ENCODE assay signal across 12 mouse cellular contexts in the genomic region with DNA sequence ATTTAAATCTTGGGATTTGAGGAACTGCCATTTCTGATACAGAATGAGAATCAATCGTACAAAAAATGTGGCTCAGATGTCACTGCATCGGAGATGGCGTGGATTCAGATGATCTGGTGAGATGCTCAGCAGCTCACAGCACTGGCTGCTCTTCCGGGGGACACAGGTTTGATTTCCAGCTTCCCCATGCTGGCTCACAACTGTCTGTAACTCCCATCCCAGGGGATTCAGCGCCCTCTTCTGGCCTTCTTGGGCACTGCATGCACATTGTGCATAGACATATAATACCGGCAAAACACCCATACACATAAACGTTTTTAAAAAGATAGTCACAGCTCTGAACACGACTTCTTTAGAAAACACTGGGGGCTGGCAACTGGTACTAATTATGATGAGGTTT. TPM values are rescaled to one million over a fixed set of nuclear protein-coding genes. Genes with fewer than 3 reads are reported as not detected.
A peak's percentile ranks its signal among the peaks of the same experiment; 100 is the strongest.
DNase-seq lines count a peak whose midpoint lies in the region; ATAC-seq and TF ChIP-seq lines count a peak whose summit lies in the region.
"Had no signal": no experiment of that assay in that cellular context is flagged by ENCODE, and none has a peak within 500 bp of the region (broad histone marks: within the 10 kb centered on the region; RNA-seq: fewer than 3 reads in every experiment).

No protein-coding gene starts in this region.

- ATAC-seq in midbrain, postnatal 0 days (ENCODE audit: low FRiP score): no peak
- ATAC-seq in midbrain, embryonic 14.5 days (ENCODE audit: low FRiP score, low TSS enrichment): no peak
- ATAC-seq in G1E (ENCODE audit: extremely low read depth, insufficient number of reproducible peaks, low FRiP score, poor library complexity, severe bottlenecking): no peak
- no peak for ATAC-seq in liver, postnatal 0 days

- no peaks in the 10 kb centered on the region for H3K36me3 ChIP-seq in midbrain, postnatal 0 days (ENCODE audit: insufficient read depth, low read length)
- H3K36me3 ChIP-seq in midbrain, embryonic 14.5 days (ENCODE audit: control insufficient read depth, insufficient read depth, low read length): no peaks in the 10 kb centered on the region
- no peaks in the 10 kb centered on the region for H3K36me3 ChIP-seq in G1E (replicated peaks)
- H3K36me3 ChIP-seq in liver, postnatal 0 days (replicated peaks; ENCODE audit: insufficient read depth, low read length): no peaks in the 10 kb centered on the region
- H3K36me3 ChIP-seq: liver, embryonic 13.5 days had no signal

- intact Hi-C loops in left cerebral cortex, postnatal 14 days (cut with DNase I): loop anchor here (2.0 kb wide), 1 partner anchor 103 kb away; no protein-coding TSS in a partner anchor

- TF ChIP-seq CTCF in midbrain, postnatal 0 days (IDR thresholded peaks at IDR 0.05): peak; percentile 49
- peak; percentile 34; the same call in 1 of the 2 replicates for TF ChIP-seq CTCF in G1E (IDR thresholded peaks at IDR 0.05; ENCODE audit: low read depth, low read length)
- peak; percentile 55 for TF ChIP-seq CTCF in liver, postnatal 0 days (IDR thresholded peaks at IDR 0.05; ENCODE audit: low read depth)

- 76% methylated on average over 8 of the region's 8 CpGs for WGBS in midbrain, postnatal 0 days
- 73% methylated on average over 8 of the region's 8 CpGs for WGBS in midbrain, embryonic 14.5 days
- 65% methylated on average over 8 of the region's 8 CpGs for WGBS in liver, postnatal 0 days (ENCODE audit: insufficient replicate concordance)

- H3K9me3 ChIP-seq in midbrain, postnatal 0 days (ENCODE audit: low read length): no peaks in the 10 kb centered on the region
- H3K9me3 ChIP-seq in midbrain, embryonic 14.5 days (ENCODE audit: control insufficient read depth, low read length): no peaks in the 10 kb centered on the region
- peaks cover 2% of the 10 kb centered on the region for H3K9me3 ChIP-seq in G1E (replicated peaks)
- H3K9me3 ChIP-seq in liver, postnatal 0 days (ENCODE audit: low read length): no peaks in the 10 kb centered on the region
- H3K9me3 ChIP-seq: liver, embryonic 13.5 days had no signal

- no peak overlapping the region for H3K4me3 ChIP-seq in midbrain, postnatal 0 days (ENCODE audit: low read depth, low read length)
- no peak overlapping the region for H3K4me3 ChIP-seq in midbrain, embryonic 14.5 days (replicated peaks; ENCODE audit: low read depth, low read length)
- no peak overlapping the region for H3K4me3 ChIP-seq in G1E (ENCODE audit: low read depth, low read length)
- no peak overlapping the region for H3K4me3 ChIP-seq in liver, postnatal 0 days (ENCODE audit: low read depth, low read length)
- H3K4me3 ChIP-seq: liver, embryonic 13.5 days had no signal

- DNase-seq in heart, postnatal 4 days: peak; percentile 24
- DNase-seq in heart, adult 18-20 months: no peak
- no peak for DNase-seq in midbrain, postnatal 0 days (ENCODE audit: low spot score)
- DNase-seq in midbrain, embryonic 14.5 days: no peak
- DNase-seq in G1E (ENCODE audit: low spot score): no peak
- peak; percentile 34 for DNase-seq in liver, postnatal 0 days
- no peak for DNase-seq in left cerebral cortex, postnatal 14 days (ENCODE audit: low spot score in 2 of 2)
- no peak for DNase-seq in frontal cortex, postnatal 25 days (ENCODE audit: low spot score in 2 of 2)
- DNase-seq: cerebellum, adult 8-10 months; liver, embryonic 13.5 days had no signal

- H3K9ac ChIP-seq in midbrain, postnatal 0 days (replicated peaks; ENCODE audit: low read length, poor library complexity, severe bottlenecking): no peak overlapping the region
- no peak overlapping the region for H3K9ac ChIP-seq in midbrain, embryonic 14.5 days (replicated peaks; ENCODE audit: low read length)
- no peak overlapping the region for H3K9ac ChIP-seq in liver, postnatal 0 days (replicated peaks)
- H3K9ac ChIP-seq: liver, embryonic 13.5 days had no signal

- H3K4me1 ChIP-seq in midbrain, postnatal 0 days (ENCODE audit: insufficient read depth, low read length): no peaks in the 10 kb centered on the region
- H3K4me1 ChIP-seq in midbrain, embryonic 14.5 days (ENCODE audit: control insufficient read depth, insufficient read depth, low read length): no peaks in the 10 kb centered on the region
- H3K4me1 ChIP-seq in G1E (ENCODE audit: insufficient read depth, low read depth, low read length): no peaks in the 10 kb centered on the region
- H3K4me1 ChIP-seq in liver, postnatal 0 days (ENCODE audit: insufficient read depth): no peaks in the 10 kb centered on the region
- H3K4me1 ChIP-seq: liver, embryonic 13.5 days had no signal

- H3K27me3 ChIP-seq in midbrain, postnatal 0 days (ENCODE audit: insufficient read depth, low read length): no peaks in the 10 kb centered on the region
- H3K27me3 ChIP-seq in midbrain, embryonic 14.5 days (ENCODE audit: control insufficient read depth, insufficient read depth, low read length): no peaks in the 10 kb centered on the region
- H3K27me3 ChIP-seq in G1E (ENCODE audit: insufficient read depth, low read length): peaks cover 19% of the 10 kb centered on the region
- no peaks in the 10 kb centered on the region for H3K27me3 ChIP-seq in liver, postnatal 0 days (ENCODE audit: insufficient read depth, low read length)
- H3K27me3 ChIP-seq: liver, embryonic 13.5 days had no signal

- H3K4me2 ChIP-seq in midbrain, postnatal 0 days (ENCODE audit: low read depth, low read length, poor library complexity, severe bottlenecking): no peak overlapping the region
- no peak overlapping the region for H3K4me2 ChIP-seq in midbrain, embryonic 14.5 days (ENCODE audit: low read length)
- H3K4me2 ChIP-seq in liver, postnatal 0 days (ENCODE audit: low read depth, low read length): no peak overlapping the region
- H3K4me2 ChIP-seq: heart, embryonic 11.5 days; liver, embryonic 13.5 days had no signal

- no peak for TF ChIP-seq EP300 in liver, postnatal 0 days (IDR thresholded peaks at IDR 0.05; ENCODE audit: low read depth)

- H3K27ac ChIP-seq in midbrain, postnatal 0 days (ENCODE audit: low read depth, low read length): no peak overlapping the region
- no peak overlapping the region for H3K27ac ChIP-seq in midbrain, embryonic 14.5 days (replicated peaks; ENCODE audit: low read depth, low read length)
- no peak overlapping the region for H3K27ac ChIP-seq in liver, postnatal 0 days (ENCODE audit: low read depth)
- H3K27ac ChIP-seq: liver, embryonic 13.5 days had no signal

RNA-seq across cellular contexts. Expression of a gene that starts 21.6 kb away (rescaled TPM):
- total RNA-seq in heart, postnatal 4 days (2021): under 1 TPM; 0.60 to 0.99 TPM
- 1 to 10 TPM; 3.1 to 3.5 TPM for total RNA-seq in heart, adult 18-20 months (2021)
- total RNA-seq in midbrain, postnatal 0 days (2014; rRNA removed): 0.42 and 0.44 TPM in 2 replicates
- 0.57 and 1.3 TPM in 2 replicates for polyA plus RNA-seq in midbrain, postnatal 0 days (2015; fragmentation: Nextera tagmentation; extraction: Ambion mirVana)
- polyA plus RNA-seq in midbrain, embryonic 14.5 days (2014; fragmentation: Nextera tagmentation; extraction: Ambion mirVana): 1.4 TPM in 1 of 2 replicates, not detected in the other
- total RNA-seq in G1E (2014; fragmentation: Nextera tagmentation) (26.3 and 36.3 TPM in 2 replicates), G1E (2017) (89.8 and 103 TPM in 2 replicates)
- polyA plus RNA-seq in G1E (2012): 4.3 and 5.1 TPM in 2 replicates
- 0.46 and 0.81 TPM in 2 replicates for polyA plus RNA-seq in liver, postnatal 0 days (2015; fragmentation: Nextera tagmentation; extraction: Ambion mirVana)
- 1 to 10 TPM; 3.3 to 5.3 TPM for total RNA-seq in left cerebral cortex, postnatal 14 days (2021)
- polyA plus RNA-seq: heart, embryonic 11.5 days had no signal

RNA-seq across cellular contexts. Expression of a gene that starts 34.9 kb away (rescaled TPM):
- total RNA-seq in heart, postnatal 4 days (2021): under 1 TPM in 1 of 2 experiments, not detected in 1; 0.43 TPM
- 1 to 10 TPM in 1 of 2 experiments, under 1 TPM in 1; 0.65 to 2.2 TPM for total RNA-seq in heart, adult 18-20 months (2021)
- 22.2 and 28.2 TPM in 2 replicates for total RNA-seq in midbrain, postnatal 0 days (2014; rRNA removed)
- 15.2 and 18.0 TPM in 2 replicates for polyA plus RNA-seq in midbrain, postnatal 0 days (2015; fragmentation: Nextera tagmentation; extraction: Ambion mirVana)
- polyA plus RNA-seq in midbrain, embryonic 14.5 days (2014; fragmentation: Nextera tagmentation; extraction: Ambion mirVana): 1.5 and 3.2 TPM in 2 replicates
- total RNA-seq in G1E (2014; fragmentation: Nextera tagmentation): not detected in 2 replicates
- total RNA-seq in G1E (2017): 0.06 TPM in 1 of 2 replicates, not detected in the other
- not detected in 2 replicates for polyA plus RNA-seq in G1E (2012)
- polyA plus RNA-seq in liver, postnatal 0 days (2015; fragmentation: Nextera tagmentation; extraction: Ambion mirVana): 1.4 and 1.8 TPM in 2 replicates
- 10 to 100 TPM; 27.2 to 36.8 TPM for total RNA-seq in left cerebral cortex, postnatal 14 days (2021)
- total RNA-seq: monocyte, adult 5-6 weeks had no signal

RNA-seq across cellular contexts. Expression of a gene that starts 43.2 kb away (rescaled TPM):
- 1 to 10 TPM; 6.3 to 6.5 TPM for total RNA-seq in heart, postnatal 4 days (2021)
- total RNA-seq in heart, adult 18-20 months (2021): 1 to 10 TPM; 2.1 to 2.9 TPM
- total RNA-seq in midbrain, postnatal 0 days (2014; rRNA removed): 9.9 and 26.1 TPM in 2 replicates
- polyA plus RNA-seq in midbrain, postnatal 0 days (2015; fragmentation: Nextera tagmentation; extraction: Ambion mirVana): 9.9 and 10.1 TPM in 2 replicates
- 10.0 and 10.7 TPM in 2 replicates for polyA plus RNA-seq in midbrain, embryonic 14.5 days (2014; fragmentation: Nextera tagmentation; extraction: Ambion mirVana)
- total RNA-seq in G1E (2014; fragmentation: Nextera tagmentation) (4.7 and 6.0 TPM in 2 replicates), G1E (2017) (4.6 and 5.7 TPM in 2 replicates)
- 6.6 and 8.3 TPM in 2 replicates for polyA plus RNA-seq in G1E (2012)
- polyA plus RNA-seq in liver, postnatal 0 days (2015; fragmentation: Nextera tagmentation; extraction: Ambion mirVana): 1.3 and 1.9 TPM in 2 replicates
- 10 to 100 TPM in 1 of 2 experiments, 1 to 10 TPM in 1; 8.3 to 10.4 TPM for total RNA-seq in left cerebral cortex, postnatal 14 days (2021)

RNA-seq across cellular contexts. Expression of a gene that starts 47.5 kb away (rescaled TPM):
- under 1 TPM; 0.29 to 0.50 TPM for total RNA-seq in heart, postnatal 4 days (2021)
- 1 to 10 TPM; 3.5 to 5.1 TPM for total RNA-seq in heart, adult 18-20 months (2021)
- total RNA-seq in midbrain, postnatal 0 days (2014; rRNA removed): 0.11 and 0.85 TPM in 2 replicates
- 0.26 and 0.60 TPM in 2 replicates for polyA plus RNA-seq in midbrain, postnatal 0 days (2015; fragmentation: Nextera tagmentation; extraction: Ambion mirVana)
- 0.75 TPM in 1 of 2 replicates, not detected in the other for polyA plus RNA-seq in midbrain, embryonic 14.5 days (2014; fragmentation: Nextera tagmentation; extraction: Ambion mirVana)
- total RNA-seq in G1E (2014; fragmentation: Nextera tagmentation) (not detected in 2 replicates), G1E (2017) (0.41 TPM in 1 of 2 replicates, not detected in the other)
- polyA plus RNA-seq in G1E (2012): not detected in 2 replicates
- polyA plus RNA-seq in liver, postnatal 0 days (2015; fragmentation: Nextera tagmentation; extraction: Ambion mirVana): 1.5 TPM in 2 replicates
- total RNA-seq in left cerebral cortex, postnatal 14 days (2021): under 1 TPM; 0.51 to 0.61 TPM

RNA-seq across cellular contexts. Expression of a gene that starts 52.0 kb away (rescaled TPM):
- total RNA-seq in heart, postnatal 4 days (2021): 10 to 100 TPM; 47.0 to 53.6 TPM
- total RNA-seq in heart, adult 18-20 months (2021): 10 to 100 TPM in 1 of 2 experiments, 1 to 10 TPM in 1; 5.5 to 15.5 TPM
- total RNA-seq in midbrain, postnatal 0 days (2014; rRNA removed): 3.8 and 6.8 TPM in 2 replicates
- polyA plus RNA-seq in midbrain, postnatal 0 days (2015; fragmentation: Nextera tagmentation; extraction: Ambion mirVana): 2.4 and 2.7 TPM in 2 replicates
- polyA plus RNA-seq in midbrain, embryonic 14.5 days (2014; fragmentation: Nextera tagmentation; extraction: Ambion mirVana): 2.5 and 4.4 TPM in 2 replicates
- total RNA-seq in G1E (2014; fragmentation: Nextera tagmentation) (not detected in 2 replicates), G1E (2017) (0.22 TPM in 1 of 2 replicates, not detected in the other)
- polyA plus RNA-seq in G1E (2012): not detected in 2 replicates
- 1.4 and 1.8 TPM in 2 replicates for polyA plus RNA-seq in liver, postnatal 0 days (2015; fragmentation: Nextera tagmentation; extraction: Ambion mirVana)
- total RNA-seq in left cerebral cortex, postnatal 14 days (2021): 1 to 10 TPM; 5.1 to 5.3 TPM
- total RNA-seq: monocyte, adult 5-6 weeks had no signal

Comparison
In these comparisons a context has a peak if more than half of its experiments do, and no peak if none do; other contexts are left out.
1. DNase-seq: peak in heart, postnatal 4 days (single experiment) and liver, postnatal 0 days (single experiment); none in heart, adult 18-20 months (0 of 2), midbrain, postnatal 0 days (single experiment), midbrain, embryonic 14.5 days (single experiment), G1E (single experiment), left cerebral cortex, postnatal 14 days (0 of 2) and frontal cortex, postnatal 25 days (0 of 2).
2. RNA of a gene that starts 21.6 kb away (total RNA-seq): 26.3 to 103 TPM in G1E; 3.3 to 5.3 TPM in left cerebral cortex, postnatal 14 days, 3.1 to 3.5 TPM in heart, adult 18-20 months, 0.60 to 0.99 TPM in heart, postnatal 4 days and 0.42 to 0.44 TPM in midbrain, postnatal 0 days; every median in the first group is over 4 times any median in the second.
3. Peak in every context shown above with its lines, with median percentiles within 50 percentile points of each other: CTCF ChIP-seq.